Mouse (Mus musculus) G1E-ER4 (cell line): ENCODE results near the gene Myo18b. TPM values are rescaled to one million over a fixed set of nuclear protein-coding genes. Genes with fewer than 3 reads are reported as not detected.

ENCODE experiments used
- GATA1 ChIP-seq: IDR thresholded peaks from one replicate; pipeline ENCODE4 v1.8.0; 2012; ENCODE audit warnings: low read length, inconsistent platforms
- polyA plus RNA-seq: library from polyadenylated mRNA; stranded (reverse); fragments of >175 nt; gene quantifications from 2 replicates; pipeline ENCODE4 v1.2.3, GENCODE M21; 2012

Gene Myo18b
- polyA plus RNA-seq, 1 experiment, result not detected

DNA sequence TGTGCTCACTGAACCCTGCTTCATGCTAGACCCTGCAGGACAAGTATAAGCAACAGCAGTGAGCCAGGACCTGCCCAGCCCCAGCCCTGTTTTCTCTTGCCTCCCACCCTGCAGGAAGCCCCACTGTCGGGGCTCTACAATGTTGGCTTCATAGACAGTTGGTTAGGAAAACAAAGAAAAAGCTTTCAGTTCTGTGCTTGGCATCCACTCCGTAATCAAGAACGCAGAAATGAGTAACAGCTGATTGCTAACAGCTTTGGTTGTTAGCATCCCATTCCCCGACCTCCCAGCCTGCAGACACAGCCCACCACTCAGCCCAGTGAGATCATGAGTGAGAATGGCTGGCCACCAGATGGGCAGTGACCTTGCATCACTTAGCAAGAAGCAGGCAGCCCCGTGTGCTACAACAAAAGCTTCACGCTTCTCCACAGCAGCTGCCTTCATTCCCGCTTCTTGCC, 200.9 kb downstream of the Myo18b start:
- TF ChIP-seq GATA1, result no peak

- no peak for TF ChIP-seq GATA1
These were observed 202.8 kb downstream of the Myo18b start for GRCm38 (mm10) chr5:112693286-112693849.

DNA sequence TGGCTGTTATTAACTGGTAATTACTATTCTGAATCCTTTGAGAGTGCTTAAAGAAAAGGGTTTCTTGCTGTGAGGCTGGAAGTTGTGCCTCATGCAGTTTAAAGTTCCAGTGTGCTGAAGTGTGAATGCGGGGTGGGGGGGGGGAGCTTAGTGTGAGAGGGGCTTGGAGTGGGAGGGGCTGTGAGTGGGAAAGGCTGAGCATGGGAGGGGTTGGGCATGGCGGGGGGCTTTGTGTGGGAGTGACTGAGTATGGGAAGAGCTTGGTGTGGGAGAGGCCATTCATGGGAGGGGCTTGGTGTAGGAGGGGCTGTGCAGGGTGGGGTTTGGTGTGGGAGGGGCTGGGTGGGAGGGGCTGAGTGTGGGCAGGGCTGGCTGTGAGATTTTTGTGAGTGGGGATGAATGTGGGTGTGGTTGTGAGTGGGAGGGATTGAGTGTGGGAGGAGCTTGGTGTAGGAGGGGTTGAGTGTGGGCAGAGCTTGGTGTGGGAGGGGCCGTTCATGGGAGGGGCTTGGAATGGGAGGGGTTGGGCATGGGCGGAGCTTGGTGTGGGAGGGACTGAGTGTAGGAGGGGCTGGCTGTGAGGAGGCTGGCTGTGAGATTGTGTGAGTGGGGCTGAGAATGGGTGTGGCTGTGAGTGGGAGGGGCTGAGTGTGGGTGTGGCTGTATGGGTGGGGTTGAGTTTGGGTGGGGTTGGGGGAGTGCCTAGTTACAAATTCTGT, 208.9 kb downstream of the Myo18b start:
- TF ChIP-seq GATA1, result no peak

DNA sequence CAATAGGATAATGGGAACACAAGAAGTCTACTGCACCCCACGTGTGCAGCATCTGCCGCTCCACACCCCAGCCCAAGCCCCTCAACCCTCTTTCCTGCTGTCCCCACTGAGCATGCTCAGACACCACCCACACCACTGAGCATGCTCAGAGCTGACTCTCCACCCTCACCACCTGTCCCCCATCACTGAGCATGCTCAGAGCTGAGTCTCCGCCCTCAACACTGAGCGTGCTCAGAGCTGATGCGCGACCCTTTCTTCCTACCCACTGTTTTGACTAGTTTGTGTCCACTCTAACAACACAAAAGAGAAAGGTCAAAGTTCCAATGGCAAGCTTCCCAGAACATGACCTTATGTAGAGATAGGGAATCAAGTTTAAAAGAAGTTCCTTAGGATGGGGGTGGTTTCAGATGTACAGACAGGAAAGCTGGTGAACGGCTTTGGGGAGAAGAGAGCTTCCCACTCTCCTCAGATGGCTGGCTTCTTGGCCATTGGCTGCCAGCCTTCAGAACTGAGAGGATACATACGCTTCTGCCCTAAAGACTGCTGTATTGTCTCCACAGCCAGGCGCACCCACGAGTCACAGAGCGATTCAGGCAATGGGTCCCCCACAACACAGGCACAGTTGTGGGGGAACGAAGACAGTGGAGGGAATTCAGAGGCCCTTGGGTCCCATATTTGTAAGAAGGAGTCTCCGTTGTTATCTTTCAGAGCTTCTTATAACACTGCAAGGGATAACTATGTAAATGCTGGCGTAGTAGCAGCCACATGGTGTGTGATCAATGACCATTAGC, 209.7 kb downstream of the Myo18b start:
- TF ChIP-seq GATA1, result no peak

DNA sequence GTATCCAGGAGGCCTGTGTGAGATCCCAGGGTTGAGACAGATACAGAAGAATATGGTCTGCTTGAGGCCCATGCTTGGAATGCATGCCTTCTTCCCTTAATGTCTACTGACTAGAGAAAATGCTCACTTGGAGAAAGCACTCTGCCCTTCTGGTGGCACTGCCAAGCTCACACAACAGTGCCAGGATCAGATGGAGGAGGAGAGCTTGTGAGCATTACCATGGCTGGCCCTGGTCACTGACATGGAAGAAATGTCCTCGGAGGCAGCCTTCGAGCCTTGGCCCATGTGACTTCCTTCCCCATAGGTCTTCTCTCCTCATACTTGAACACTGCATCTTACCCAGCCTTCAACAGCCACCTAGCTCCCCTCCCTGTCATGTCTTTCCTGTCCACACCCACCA, 216.9 kb downstream of the Myo18b start:
- TF ChIP-seq GATA1, result no peak

- TF ChIP-seq GATA1, result no peak
These were observed 218.0 kb downstream of the Myo18b start for GRCm38 (mm10) chr5:112678153-112678552.

- TF ChIP-seq GATA1, result no peak
These were observed 221.4 kb downstream of the Myo18b start for GRCm38 (mm10) chr5:112674806-112675205.

GRCm38 (mm10) chr5:112672457-112672856, 223.7 kb downstream of the Myo18b start:
- no peak for TF ChIP-seq GATA1

GRCm38 (mm10) chr5:112671961-112672360, 224.2 kb downstream of the Myo18b start:
- TF ChIP-seq GATA1, result no peak

GRCm38 (mm10) chr5:112667153-112667552, 229.0 kb downstream of the Myo18b start:
- TF ChIP-seq GATA1, result no peak

DNA sequence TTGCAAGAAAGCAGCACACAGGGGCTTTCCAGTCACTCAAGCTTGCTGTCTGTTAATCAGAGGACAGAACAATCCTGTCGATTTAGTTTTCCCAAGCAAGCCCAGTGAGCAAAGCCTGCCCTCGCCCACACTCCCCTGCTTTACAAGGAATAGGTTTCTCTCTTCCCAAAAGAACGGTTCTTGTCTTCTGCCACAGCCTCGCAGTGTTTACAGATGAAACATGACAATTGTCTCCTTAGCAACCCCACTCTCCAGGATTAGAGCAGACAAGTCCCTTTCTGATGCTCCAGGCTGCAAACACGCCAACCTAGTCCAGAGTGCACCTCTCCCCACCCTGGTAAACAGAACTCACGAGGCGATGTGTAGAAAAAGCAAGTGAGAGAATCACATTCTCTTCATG, 230.5 kb downstream of the Myo18b start:
- no peak for TF ChIP-seq GATA1

- TF ChIP-seq GATA1, result no peak
These were observed 232.5 kb downstream of the Myo18b start for GRCm38 (mm10) chr5:112663701-112664100.

DNA sequence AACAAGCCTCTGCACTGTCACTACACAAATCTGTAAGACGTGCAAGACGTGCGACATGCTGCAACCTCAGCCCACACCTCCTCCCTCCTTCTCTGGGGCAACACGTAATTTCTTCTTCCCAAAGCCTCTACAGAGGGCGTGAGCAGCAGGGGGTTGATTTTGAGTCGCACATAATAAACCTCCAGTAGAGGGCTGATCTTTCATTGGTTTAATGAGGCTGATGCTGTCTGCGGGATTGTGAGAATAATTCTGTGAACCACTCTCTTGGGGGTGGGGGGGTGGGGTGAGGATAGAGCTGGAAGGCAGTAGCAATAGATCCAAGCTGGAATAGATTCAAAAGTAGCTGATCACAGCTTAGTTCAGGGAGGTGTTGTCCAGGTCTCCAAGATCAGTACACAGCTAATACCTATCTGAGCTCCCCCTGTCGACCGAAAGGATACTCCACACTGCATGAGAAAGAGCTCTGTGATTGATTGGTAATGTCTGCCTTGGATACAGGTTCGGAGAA, 235.2 kb downstream of the Myo18b start:
- no peak for TF ChIP-seq GATA1

DNA sequence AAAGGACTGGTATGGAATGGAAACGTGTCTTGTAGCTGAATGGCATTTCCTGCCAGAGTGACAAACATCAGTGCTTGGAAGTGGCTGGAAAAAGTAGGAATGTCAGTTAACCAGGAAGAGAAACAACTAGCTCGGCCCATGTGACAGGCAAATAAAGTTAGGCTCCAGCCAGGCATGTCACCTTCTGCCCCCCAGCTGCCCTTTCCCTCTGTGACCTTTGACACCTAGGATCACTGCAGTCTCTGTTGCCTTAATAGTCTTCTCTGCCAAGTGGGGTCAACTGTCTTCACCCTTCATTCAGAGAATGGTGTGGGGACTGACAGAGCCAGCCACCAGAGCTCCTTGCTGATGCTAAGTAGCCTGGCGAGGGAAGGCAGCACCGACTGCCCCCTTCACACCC, 236.9 kb downstream of the Myo18b start:
- TF ChIP-seq GATA1, result no peak

DNA sequence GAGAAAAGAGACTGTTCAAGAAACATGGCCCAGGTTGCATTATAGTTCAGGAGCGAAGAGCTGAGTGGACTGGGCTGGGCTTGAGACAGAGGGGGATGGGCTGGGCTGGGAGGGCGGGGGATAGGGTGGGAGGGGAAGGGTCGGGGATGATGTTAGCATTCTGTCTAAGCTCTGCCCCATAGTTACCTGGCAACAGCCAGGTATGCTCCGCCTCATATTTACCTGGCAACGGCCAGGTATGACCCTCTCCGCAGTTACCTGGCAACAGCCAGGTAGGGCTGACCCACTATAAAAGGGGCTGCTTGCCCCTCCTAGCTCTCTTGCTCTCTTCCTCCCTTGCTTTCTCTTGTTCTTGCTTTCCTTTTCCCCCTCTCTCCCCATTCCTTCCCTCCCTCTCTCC, 239.4 kb downstream of the Myo18b start:
- no peak for TF ChIP-seq GATA1

- TF ChIP-seq GATA1, result no peak
These were observed 240.1 kb downstream of the Myo18b start for GRCm38 (mm10) chr5:112655986-112656541.

DNA sequence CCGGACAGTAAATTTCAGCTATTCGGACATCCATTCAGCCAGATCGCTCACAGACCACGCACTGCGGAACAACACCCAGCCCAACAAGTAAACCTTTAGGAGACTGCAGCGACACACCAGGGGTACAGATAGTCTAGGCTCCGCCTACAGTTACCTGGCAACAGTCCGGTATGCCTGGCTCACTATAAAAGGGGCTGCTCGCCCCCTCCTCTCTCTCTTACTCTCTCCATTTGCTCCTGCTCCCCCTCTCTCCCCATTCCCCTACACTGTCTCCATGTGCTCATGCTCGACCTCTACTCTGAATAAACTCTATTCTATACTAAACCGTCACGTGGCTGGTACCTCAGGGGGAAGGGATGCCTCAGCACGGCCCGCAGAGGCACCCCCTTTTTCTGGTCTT, 240.6 kb downstream of the Myo18b start:
- no peak for TF ChIP-seq GATA1
